Mouse (Mus musculus) left cerebral cortex, adult 18-20 months (tissue): Measurements from ENCODE around the gene Nrarp. TPM values are rescaled to one million over a fixed set of nuclear protein-coding genes. Genes with fewer than 3 reads are reported as not detected.
A peak's percentile ranks its signal among the peaks of the same experiment; 100 is the strongest.

Experiments
- DNase-seq, 2 experiments: peaks; one replicate each; pipeline ENCODE4 v3.0.0; 2021 to 2022; ENCODE audit warnings: low spot score in 2 of 2, mixed read lengths in 1 of 2
- total RNA-seq, 2 experiments: library from RNA; stranded (reverse); gene quantifications; 2 replicates each; pipeline ENCODE4 v1.2.3; 2021

Gene Nrarp
- total RNA-seq, 2 experiments from 2014 or later: 19.2 to 23.9 TPM

- DNase-seq: no peak
Measured at GRCm38 (mm10) chr2:25173821-25174220, 6.7 kb upstream of the Nrarp start.

DNA sequence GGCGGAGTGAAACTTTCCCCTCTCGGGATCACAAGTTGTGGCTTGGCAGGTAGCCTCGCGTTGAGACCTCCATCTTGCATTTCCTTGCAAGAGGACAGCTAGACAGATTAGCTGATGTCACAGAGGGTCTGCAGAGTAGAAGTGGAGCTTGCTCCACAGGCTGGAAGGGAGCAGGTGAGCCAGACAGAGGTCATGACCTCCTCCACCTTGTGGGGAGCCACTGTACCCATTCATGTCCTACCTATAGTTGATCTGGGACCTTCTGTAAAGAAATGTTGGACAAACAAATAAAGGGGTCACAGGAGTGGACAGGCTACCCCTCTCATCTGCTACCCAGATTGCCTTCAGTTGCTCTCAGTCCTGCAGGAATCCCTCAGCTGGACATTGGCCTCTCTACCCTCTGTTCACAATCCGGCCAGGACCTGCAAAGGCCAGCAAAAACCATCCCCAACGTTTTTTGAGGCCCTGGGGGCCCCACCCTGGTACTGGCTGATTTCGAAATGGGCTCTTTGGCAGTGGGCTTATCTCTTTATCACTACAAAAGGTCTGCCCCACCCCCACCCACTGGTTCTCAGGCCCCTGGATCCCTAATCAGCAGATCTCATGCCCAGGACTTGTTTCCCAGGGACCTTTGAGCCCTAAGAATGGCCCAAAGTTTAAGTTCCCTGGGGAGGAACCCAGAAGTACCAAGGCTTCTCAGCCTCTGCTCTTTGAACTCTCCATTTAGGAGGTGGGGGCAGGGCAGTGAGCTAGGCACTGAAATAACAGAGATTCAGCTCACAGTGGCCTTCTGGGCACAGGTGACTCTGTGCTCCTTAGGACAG lies 5.5 kb upstream of the Nrarp start:
- DNase-seq: no peak

GRCm38 (mm10) chr2:25175690-25176078 lies 4.9 kb upstream of the Nrarp start:
- DNase-seq: no peak

- DNase-seq: no peak
Measured at GRCm38 (mm10) chr2:25176573-25176972, 4.0 kb upstream of the Nrarp start.

DNA sequence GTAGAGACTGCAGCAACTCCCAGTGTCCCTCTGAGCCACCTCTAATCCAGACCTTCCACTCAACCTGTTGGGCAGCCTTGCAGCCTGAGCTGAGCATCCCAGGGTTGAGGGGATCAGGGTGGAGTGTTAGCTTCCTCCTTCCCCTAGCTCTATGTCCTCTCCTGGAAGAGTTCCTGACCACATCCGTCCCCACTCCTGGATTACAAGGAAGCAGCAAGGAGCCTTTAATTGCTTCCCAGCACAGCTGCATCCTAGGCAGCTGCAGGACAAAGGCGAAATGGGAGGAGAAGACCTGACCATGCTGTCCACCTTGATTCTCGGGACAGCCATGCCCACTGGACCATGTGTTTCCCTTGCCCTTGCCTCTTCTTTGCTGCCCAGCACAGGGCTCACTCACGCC lies 3.5 kb upstream of the Nrarp start:
- DNase-seq: no peak

- DNase-seq: peak in 1 of 2 experiments; percentile 47
Measured at GRCm38 (mm10) chr2:25177685-25178084, 2.9 kb upstream of the Nrarp start.

DNA sequence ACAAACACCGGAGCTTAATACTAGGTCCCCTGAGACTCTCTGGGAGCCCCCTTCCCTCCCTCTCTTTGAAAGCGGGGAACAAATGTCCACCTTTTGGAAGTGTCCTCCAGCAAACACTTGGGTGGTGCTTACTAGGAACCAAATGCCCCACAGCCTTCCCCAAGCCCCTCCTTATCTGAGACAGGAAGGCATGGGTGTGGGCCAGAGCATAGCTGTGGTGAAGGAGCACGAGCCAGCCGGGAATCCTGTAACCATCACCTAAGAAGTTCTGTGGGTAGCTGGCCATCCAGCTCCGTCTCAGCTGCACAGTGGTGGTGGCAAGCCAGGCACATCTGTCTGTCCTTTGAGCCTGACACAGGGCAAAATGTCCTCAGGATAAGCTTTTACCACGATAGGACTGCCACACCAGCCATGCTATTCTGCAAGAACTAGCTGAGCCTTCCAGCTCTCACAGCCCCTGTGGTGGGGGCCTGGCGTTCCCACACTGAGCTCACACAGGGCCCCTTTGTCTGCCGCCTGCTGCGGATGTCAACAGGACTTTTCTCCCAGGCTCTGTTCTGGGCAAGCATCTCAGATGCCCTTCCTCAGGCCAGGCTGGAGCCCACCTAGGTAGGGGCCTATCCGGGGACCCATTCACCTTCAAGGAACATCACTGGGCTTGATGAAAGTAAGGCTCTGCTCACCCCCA lies 2.1 kb upstream of the Nrarp start:
- DNase-seq: no peak

- no peak for DNase-seq
Measured at GRCm38 (mm10) chr2:25179566-25180217, 866 bp upstream of the Nrarp start.

DNA sequence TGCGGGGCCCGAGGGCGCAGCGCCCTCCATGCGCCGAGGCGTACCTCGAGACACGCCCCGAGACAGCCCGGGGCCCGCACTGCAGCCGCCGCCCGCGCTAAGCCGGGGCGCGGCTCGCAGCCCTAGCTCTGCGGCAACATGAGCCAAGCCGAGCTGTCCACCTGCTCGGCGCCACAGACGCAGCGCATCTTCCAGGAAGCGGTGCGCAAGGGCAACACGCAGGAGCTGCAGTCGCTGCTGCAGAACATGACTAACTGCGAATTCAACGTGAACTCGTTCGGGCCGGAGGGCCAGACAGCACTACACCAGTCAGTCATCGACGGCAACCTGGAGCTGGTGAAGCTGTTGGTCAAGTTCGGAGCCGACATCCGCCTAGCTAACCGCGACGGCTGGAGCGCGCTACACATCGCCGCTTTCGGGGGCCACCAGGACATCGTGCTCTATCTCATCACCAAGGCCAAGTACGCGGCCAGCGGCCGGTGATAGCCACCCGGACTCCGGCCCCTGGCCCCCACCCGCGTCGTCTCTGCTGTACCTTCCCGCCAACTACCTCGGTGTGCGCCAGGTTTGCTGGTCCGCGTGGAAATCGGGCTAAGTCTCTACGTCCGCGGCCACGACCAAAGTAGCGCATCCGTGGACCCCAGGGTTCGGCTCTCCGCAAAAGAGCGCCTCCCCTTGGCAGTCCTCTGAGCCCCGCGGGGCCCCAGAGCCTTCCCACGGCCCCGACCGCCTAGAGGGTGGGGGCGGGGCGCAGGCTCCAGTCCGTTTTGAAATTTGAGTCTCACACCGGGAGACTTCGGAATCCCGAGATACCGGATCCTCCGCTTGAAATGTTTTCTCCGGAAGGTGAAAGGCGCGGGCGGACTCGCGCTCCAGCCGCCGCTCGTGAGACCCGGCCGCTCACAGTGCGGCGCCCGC lies 674 bp downstream of the Nrarp start:
- DNase-seq: peak in 1 of 2 experiments; percentile 41

GRCm38 (mm10) chr2:25181891-25182397 lies 1.4 kb downstream of the Nrarp start:
- DNase-seq: no peak

- no peak for DNase-seq
Measured at GRCm38 (mm10) chr2:25182664-25183063, 2.1 kb downstream of the Nrarp start.

DNA sequence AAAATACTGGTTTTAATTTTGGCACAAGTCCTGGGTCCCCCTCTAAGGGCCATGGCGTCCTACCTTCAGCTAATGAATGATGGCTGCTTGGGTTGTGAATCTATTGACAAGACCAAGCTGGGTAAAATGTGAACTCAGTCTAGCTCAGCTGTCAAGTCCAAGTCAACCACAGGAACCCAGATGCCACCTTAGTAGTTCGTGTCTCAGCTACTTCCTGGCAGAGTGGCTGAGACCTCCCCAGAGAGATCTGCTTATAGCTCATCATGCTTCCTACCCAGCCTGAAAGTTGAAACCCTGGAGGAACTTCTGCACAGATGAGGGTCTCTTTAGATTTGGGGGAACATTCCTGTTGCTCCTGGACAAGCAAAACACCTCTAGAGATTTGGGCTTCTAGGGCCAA lies 2.8 kb downstream of the Nrarp start:
- no peak for DNase-seq

DNA sequence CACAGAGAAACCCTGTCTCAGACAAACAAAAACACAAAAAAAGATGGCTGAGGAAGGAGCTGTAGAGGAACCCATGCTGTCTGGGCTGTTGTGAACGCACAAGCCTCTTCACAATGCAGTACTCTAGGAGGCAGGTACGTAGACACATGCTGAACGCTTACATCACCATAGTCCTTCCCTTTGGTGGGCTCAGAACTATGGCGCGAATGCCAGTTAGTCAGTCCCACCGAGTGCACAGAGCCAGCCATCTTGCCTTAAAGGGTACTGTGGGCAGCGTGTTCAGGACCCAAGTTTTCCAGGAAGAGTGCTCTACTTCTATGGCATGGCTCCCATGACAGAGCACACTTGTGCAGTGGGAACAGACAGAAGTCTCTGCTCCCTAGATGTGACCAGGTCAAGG lies 3.9 kb downstream of the Nrarp start:
- no peak for DNase-seq

GRCm38 (mm10) chr2:25185625-25186574 lies 5.3 kb downstream of the Nrarp start:
- DNase-seq: peak in 1 of 2 experiments; percentile 31

GRCm38 (mm10) chr2:25186575-25186930 lies 6.0 kb downstream of the Nrarp start:
- no peak for DNase-seq

- no peak for DNase-seq
Measured at GRCm38 (mm10) chr2:25187841-25188240, 7.3 kb downstream of the Nrarp start.

- peak; percentile 76 to 77 for DNase-seq
Measured at GRCm38 (mm10) chr2:25193330-25193770, 12.8 kb downstream of the Nrarp start.

DNA sequence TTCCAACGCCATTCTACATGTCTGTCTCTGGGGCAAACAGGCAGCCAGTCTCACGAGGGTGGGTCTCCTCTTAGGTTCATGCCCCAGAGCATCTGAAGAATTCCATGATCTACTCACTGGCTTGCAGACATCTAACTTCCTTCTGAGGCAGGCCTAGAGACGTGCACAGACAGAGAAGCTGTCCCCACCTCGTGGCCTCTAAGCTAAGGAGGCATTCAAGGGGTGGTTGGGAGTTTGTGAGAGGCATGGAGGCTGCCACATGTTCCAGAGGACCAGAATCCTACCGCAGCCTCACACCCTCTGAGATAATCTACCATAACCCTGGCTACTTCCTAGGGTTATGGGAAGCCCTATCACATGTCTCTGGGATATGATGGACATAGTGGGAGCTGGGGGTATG lies 13.4 kb downstream of the Nrarp start:
- no peak for DNase-seq

DNA sequence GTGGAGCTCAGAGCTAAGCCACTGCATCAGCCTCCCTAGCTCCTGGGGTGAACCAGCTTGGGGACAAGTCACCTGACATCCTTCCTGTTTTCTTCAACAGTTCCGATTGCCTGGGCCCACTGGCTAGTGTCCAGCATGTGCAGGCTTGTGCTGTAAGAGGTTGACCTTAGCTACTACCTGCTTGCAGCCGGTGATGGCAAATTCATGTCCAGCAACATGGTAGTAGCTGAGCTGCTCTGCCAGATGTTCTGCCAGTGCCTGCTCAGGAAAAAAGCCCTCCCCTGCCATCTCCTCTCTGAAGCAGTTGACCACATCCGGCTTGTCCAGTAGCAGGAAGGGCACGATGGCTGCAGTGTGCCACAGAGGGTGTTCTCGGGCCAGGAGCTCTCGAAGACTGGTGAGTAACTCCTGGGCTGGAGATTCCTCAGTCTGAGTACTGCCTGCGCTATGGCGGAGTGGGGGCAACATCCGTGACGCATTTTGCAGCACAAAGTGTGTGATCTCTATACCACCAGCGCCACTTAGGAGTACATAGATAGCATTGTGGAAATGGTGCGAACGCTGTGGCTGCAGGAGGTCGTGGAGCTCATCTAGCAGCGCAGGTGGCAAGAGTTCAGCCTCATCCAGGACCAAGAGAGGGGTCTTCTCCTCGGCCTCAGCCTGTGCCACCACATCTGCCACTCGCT lies 14.1 kb downstream of the Nrarp start:
- no peak for DNase-seq
